ENCODE assay signal across 10 mouse cellular contexts in genomic region chr2:43805960-43806744, GRCm38 (mm10). TPM values are rescaled to one million over a fixed set of nuclear protein-coding genes. Genes with fewer than 3 reads are reported as not detected.
DNase-seq lines count a peak whose midpoint lies in the region; ATAC-seq and TF ChIP-seq lines count a peak whose summit lies in the region.
"Had no signal": no experiment of that assay in that cellular context is flagged by ENCODE, and none has a peak within 500 bp of the region (broad histone marks: within the 10 kb centered on the region; RNA-seq: fewer than 3 reads in every experiment).

No protein-coding gene starts in this region.

- no peaks in the 10 kb centered on the region for H3K9me3 ChIP-seq in liver, embryonic 11.5 days (ENCODE audit: control insufficient read depth, low read length)
- no peaks in the 10 kb centered on the region for H3K9me3 ChIP-seq in stomach, postnatal 0 days (ENCODE audit: control insufficient read depth, low read length)
- H3K9me3 ChIP-seq in neural tube, embryonic 15.5 days (replicated peaks): no peaks in the 10 kb centered on the region

- intact Hi-C loops in heart, postnatal 14 days (cut with DNase I): no loop called here

- no peaks in the 10 kb centered on the region for H3K27me3 ChIP-seq in liver, adult 2 months (ENCODE audit: control insufficient read depth, insufficient read depth, low read length)
- H3K27me3 ChIP-seq in liver, embryonic 11.5 days (replicated peaks; ENCODE audit: control insufficient read depth, insufficient read depth, low read length): no peaks in the 10 kb centered on the region
- no peaks in the 10 kb centered on the region for H3K27me3 ChIP-seq in stomach, postnatal 0 days (ENCODE audit: control insufficient read depth, insufficient read depth, low read length)
- H3K27me3 ChIP-seq in neural tube, embryonic 15.5 days (replicated peaks): no peaks in the 10 kb centered on the region

- no peak overlapping the region for H3K9ac ChIP-seq in liver, adult 2 months (ENCODE audit: low read depth, low read length)
- no peak overlapping the region for H3K9ac ChIP-seq in liver, embryonic 11.5 days (ENCODE audit: low read depth, low read length)
- H3K9ac ChIP-seq in stomach, postnatal 0 days (ENCODE audit: low read length): no peak overlapping the region
- no peak overlapping the region for H3K9ac ChIP-seq in neural tube, embryonic 15.5 days (replicated peaks)

- WGBS in liver, adult 2 months: 67% methylated on average over 4 of the region's 4 CpGs
- 69% methylated on average over 4 of the region's 4 CpGs for WGBS in liver, embryonic 11.5 days
- WGBS in stomach, postnatal 0 days: 59% methylated on average over 4 of the region's 4 CpGs
- 77% methylated on average over 4 of the region's 4 CpGs for WGBS in neural tube, embryonic 15.5 days

- peak; percentile 60 for ATAC-seq in megakaryocyte progenitor cell, adult 5-6 weeks (replicated peaks; ENCODE audit: poor library complexity)
- no peak for ATAC-seq in liver, embryonic 11.5 days (replicated peaks; ENCODE audit: low FRiP score)
- ATAC-seq in stomach, postnatal 0 days (ENCODE audit: low FRiP score, low TSS enrichment): no peak
- no peak for ATAC-seq in neural tube, embryonic 15.5 days (ENCODE audit: low FRiP score)

- no peak overlapping the region for H3K4me3 ChIP-seq in liver, adult 2 months (ENCODE audit: insufficient read depth, low read depth, low read length)
- H3K4me3 ChIP-seq in liver, embryonic 11.5 days (ENCODE audit: low read depth, low read length): no peak overlapping the region
- H3K4me3 ChIP-seq in stomach, postnatal 0 days (ENCODE audit: low read depth, low read length): no peak overlapping the region
- no peak overlapping the region for H3K4me3 ChIP-seq in neural tube, embryonic 15.5 days (replicated peaks)
- H3K4me3 ChIP-seq: layer of hippocampus, adult 2 months had no signal

- no peak for TF ChIP-seq CTCF in liver, adult 2 months (IDR thresholded peaks at IDR 0.05; ENCODE audit: low read depth, low read length)
- no peak for TF ChIP-seq CTCF in stomach, postnatal 0 days (IDR thresholded peaks at IDR 0.05; ENCODE audit: low read depth)

- no peak overlapping the region for H3K4me2 ChIP-seq in liver, embryonic 11.5 days
- H3K4me2 ChIP-seq in stomach, postnatal 0 days (replicated peaks; ENCODE audit: low read depth): no peak overlapping the region
- H3K4me2 ChIP-seq in neural tube, embryonic 15.5 days: no peak overlapping the region

- no peaks in the 10 kb centered on the region for H3K36me3 ChIP-seq in liver, adult 2 months (ENCODE audit: control insufficient read depth, insufficient read depth, low read length)
- H3K36me3 ChIP-seq in liver, embryonic 11.5 days (ENCODE audit: control insufficient read depth, insufficient read depth, low read length): no peaks in the 10 kb centered on the region
- no peaks in the 10 kb centered on the region for H3K36me3 ChIP-seq in stomach, postnatal 0 days (ENCODE audit: control insufficient read depth, insufficient read depth, low read length)
- no peaks in the 10 kb centered on the region for H3K36me3 ChIP-seq in neural tube, embryonic 15.5 days

- no peak for TF ChIP-seq EP300 in stomach, postnatal 0 days (optimal IDR thresholded peaks at IDR 0.05)

- no peaks in the 10 kb centered on the region for H3K4me1 ChIP-seq in liver, adult 2 months (ENCODE audit: control insufficient read depth, insufficient read depth, low read length)
- no peaks in the 10 kb centered on the region for H3K4me1 ChIP-seq in liver, embryonic 11.5 days (replicated peaks; ENCODE audit: control insufficient read depth, insufficient read depth, low read length)
- H3K4me1 ChIP-seq in stomach, postnatal 0 days (replicated peaks; ENCODE audit: control insufficient read depth, insufficient read depth): no peaks in the 10 kb centered on the region
- H3K4me1 ChIP-seq in neural tube, embryonic 15.5 days: no peaks in the 10 kb centered on the region

- no peak overlapping the region for H3K27ac ChIP-seq in liver, adult 2 months (replicated peaks; ENCODE audit: insufficient read depth, low read depth, low read length)
- no peak overlapping the region for H3K27ac ChIP-seq in liver, embryonic 11.5 days (ENCODE audit: low read depth, low read length)
- no peak overlapping the region for H3K27ac ChIP-seq in stomach, postnatal 0 days (replicated peaks)
- no peak overlapping the region for H3K27ac ChIP-seq in neural tube, embryonic 15.5 days (replicated peaks)
- H3K27ac ChIP-seq: layer of hippocampus, adult 2 months had no signal

- no peak for TF ChIP-seq POLR2A in liver, adult 2 months (IDR thresholded peaks at IDR 0.05; ENCODE audit: extremely low read depth, insufficient read depth, low read length)

- DNase-seq in liver, adult 2 months (ENCODE audit: extremely low read depth, low read depth, low spot score): peak; percentile 20
- no peak for DNase-seq in liver
- DNase-seq in adrenal gland, postnatal 10 days: peak; percentile 64
- DNase-seq in heart, postnatal 14 days: peak; percentile 30 to 41
- no peak for DNase-seq in liver, embryonic 11.5 days (ENCODE audit: low spot score)
- DNase-seq in stomach, postnatal 0 days (ENCODE audit: low spot score): no peak

- H3K79me2 ChIP-seq in liver, adult 2 months (ENCODE audit: control insufficient read depth, insufficient read depth, low read length): no peaks in the 10 kb centered on the region

RNA-seq across cellular contexts. Expression of gene Arhgap15, which starts 57.5 kb away (rescaled TPM):
- 2.4 and 2.7 TPM in 2 replicates for total RNA-seq in liver, adult 2 months (2014; rRNA removed)
- polyA plus RNA-seq in liver, adult 2 months (2012; rRNA removed): 0.06 and 0.12 TPM in 2 replicates
- total RNA-seq in adrenal gland, postnatal 10 days (2021): 1 to 10 TPM; 2.9 to 4.3 TPM
- total RNA-seq in heart, postnatal 14 days (2021): 1 to 10 TPM; 1.4 to 1.8 TPM
- 120 and 124 TPM in 2 replicates for total RNA-seq in megakaryocyte progenitor cell, adult 5-6 weeks (2015)
- 111 and 122 TPM in 2 replicates for total RNA-seq in megakaryocyte progenitor cell, adult 5-6 weeks (2017)
- 6.4 and 7.4 TPM in 2 replicates for polyA plus RNA-seq in liver, embryonic 11.5 days (2014; fragmentation: Nextera tagmentation; extraction: Ambion mirVana)
- polyA plus RNA-seq in stomach, postnatal 0 days (2015; fragmentation: Nextera tagmentation; extraction: Ambion mirVana): 0.93 and 0.98 TPM in 2 replicates
- polyA plus RNA-seq in neural tube, embryonic 15.5 days (2015; fragmentation: Nextera tagmentation; extraction: Ambion mirVana): 3.0 and 6.8 TPM in 2 replicates
- total RNA-seq: ES-E14 had no signal

Comparison
In these comparisons a context has a peak if more than half of its experiments do, and no peak if none do; other contexts are left out.
1. DNase-seq: peak in liver, adult 2 months (single experiment), adrenal gland, postnatal 10 days (single experiment) and heart, postnatal 14 days (2 of 2); none in liver (single experiment), liver, embryonic 11.5 days (single experiment) and stomach, postnatal 0 days (single experiment).
2. RNA of gene Arhgap15, which starts 57.5 kb away (total RNA-seq): 111 to 124 TPM in megakaryocyte progenitor cell, adult 5-6 weeks; 2.9 to 4.3 TPM in adrenal gland, postnatal 10 days, 2.4 to 2.7 TPM in liver, adult 2 months and 1.4 to 1.8 TPM in heart, postnatal 14 days; every median in the first group is over 10 times any median in the second.